Mouse (Mus musculus): Measurements from ENCODE around the gene Ubiad1.
A peak's percentile ranks its signal among the peaks of the same experiment; 100 is the strongest.

The Ubiad1 gene

GRCm38 (mm10) chr4:148444250-148444967 lies at the start of gene Ubiad1:
Gene Ubiad1, minus strand, starts transcription at chr4:148444771.
- DNase-seq (ENCODE audit: low spot score) = peak; percentile 73

GRCm38 (mm10) chr4:148491448-148491847 lies 46.9 kb upstream of the Ubiad1 start:
- DNase-seq (ENCODE audit: low spot score) = no peak

GRCm38 (mm10) chr4:148490502-148490901 lies 45.9 kb upstream of the Ubiad1 start:
- DNase-seq (ENCODE audit: low spot score) = no peak

GRCm38 (mm10) chr4:148487841-148488240 lies 43.3 kb upstream of the Ubiad1 start:
- DNase-seq (ENCODE audit: low spot score) = no peak

GRCm38 (mm10) chr4:148484511-148484910 lies 39.9 kb upstream of the Ubiad1 start:
- DNase-seq (ENCODE audit: low spot score) = no peak

GRCm38 (mm10) chr4:148481557-148482168 lies 37.1 kb upstream of the Ubiad1 start:
- DNase-seq (ENCODE audit: low spot score) = no peak

GRCm38 (mm10) chr4:148480245-148480644 lies 35.7 kb upstream of the Ubiad1 start:
- DNase-seq (ENCODE audit: low spot score) = no peak

- DNase-seq (ENCODE audit: low spot score) = no peak
These were observed 28.9 kb upstream of the Ubiad1 start for GRCm38 (mm10) chr4:148473496-148473895.

GRCm38 (mm10) chr4:148472436-148473174 lies 28.0 kb upstream of the Ubiad1 start:
- DNase-seq (ENCODE audit: low spot score) = no peak

- no peak for DNase-seq (ENCODE audit: low spot score)
These were observed 26.8 kb upstream of the Ubiad1 start for GRCm38 (mm10) chr4:148471363-148471806.

- no peak for DNase-seq (ENCODE audit: low spot score)
These were observed 25.1 kb upstream of the Ubiad1 start for GRCm38 (mm10) chr4:148469487-148470252.

GRCm38 (mm10) chr4:148468396-148468795 lies 23.8 kb upstream of the Ubiad1 start:
- no peak for DNase-seq (ENCODE audit: low spot score)

- DNase-seq (ENCODE audit: low spot score) = no peak
These were observed 22.0 kb upstream of the Ubiad1 start for GRCm38 (mm10) chr4:148466511-148467079.

GRCm38 (mm10) chr4:148464869-148465268 lies 20.3 kb upstream of the Ubiad1 start:
- no peak for DNase-seq (ENCODE audit: low spot score)

GRCm38 (mm10) chr4:148464301-148464700 lies 19.7 kb upstream of the Ubiad1 start:
- DNase-seq (ENCODE audit: low spot score) = no peak

GRCm38 (mm10) chr4:148463208-148463960 lies 18.8 kb upstream of the Ubiad1 start:
- no peak for DNase-seq (ENCODE audit: low spot score)

GRCm38 (mm10) chr4:148462717-148463116 lies 18.1 kb upstream of the Ubiad1 start:
- no peak for DNase-seq (ENCODE audit: low spot score)

- DNase-seq (ENCODE audit: low spot score) = no peak
These were observed 17.2 kb upstream of the Ubiad1 start for GRCm38 (mm10) chr4:148461772-148462171.

GRCm38 (mm10) chr4:148460656-148461284 lies 16.2 kb upstream of the Ubiad1 start:
- DNase-seq (ENCODE audit: low spot score) = no peak

GRCm38 (mm10) chr4:148455477-148456025 lies 11.0 kb upstream of the Ubiad1 start:
- DNase-seq (ENCODE audit: low spot score) = no peak
